ENCODE assay signal across 11 mouse cellular contexts in the genomic region with DNA sequence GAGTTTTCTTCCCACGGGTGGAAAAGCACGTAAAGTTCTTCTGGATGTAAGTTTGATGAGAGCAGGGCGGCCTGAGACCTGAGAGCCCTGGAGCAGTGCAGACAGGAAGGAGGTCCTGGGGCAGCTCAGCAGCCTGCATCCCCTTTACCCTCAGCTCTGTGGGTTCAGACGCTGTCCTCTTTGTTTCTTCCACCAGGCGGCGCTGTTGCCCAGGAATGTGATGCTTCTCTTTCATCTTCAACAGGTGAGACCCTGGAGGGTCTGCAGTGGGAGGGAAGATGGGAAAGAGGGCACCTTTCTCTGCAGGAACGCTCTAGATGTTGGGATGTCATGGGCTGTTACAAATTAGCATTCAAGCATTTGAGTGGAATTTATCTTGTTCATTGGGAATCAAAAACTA. TPM values are rescaled to one million over a fixed set of nuclear protein-coding genes. Genes with fewer than 3 reads are reported as not detected.
A peak's percentile ranks its signal among the peaks of the same experiment; 100 is the strongest.
DNase-seq lines count a peak whose midpoint lies in the region; ATAC-seq and TF ChIP-seq lines count a peak whose summit lies in the region.
"Not testable (repeated sequence)": the region's sequence is repeated elsewhere in the genome, so short reads cannot be mapped to it uniquely, and the experiment has no call there.
"Had no signal": no experiment of that assay in that cellular context is flagged by ENCODE, and none has a peak within 500 bp of the region (broad histone marks: within the 10 kb centered on the region; RNA-seq: fewer than 3 reads in every experiment).

No protein-coding gene starts in this region.

- not testable (repeated sequence) for H3K27me3 ChIP-seq in lung, embryonic 14.5 days (ENCODE audit: insufficient read depth, low read length)

- intact Hi-C loops in heart, postnatal 14 days (cut with DNase I) = not testable (repeated sequence)

- not testable (repeated sequence) for ATAC-seq in lung, embryonic 14.5 days (ENCODE audit: insufficient read depth)

- peak; percentile 61 for TF ChIP-seq CTCF in lung, embryonic 14.5 days (IDR thresholded peaks at IDR 0.05; ENCODE audit: low read depth)

- H3K4me1 ChIP-seq in lung, embryonic 14.5 days (ENCODE audit: insufficient read depth) = not testable (repeated sequence)

- H3K9me3 ChIP-seq in lung, embryonic 14.5 days (ENCODE audit: low read depth, low read length) = not testable (repeated sequence)

- not testable (repeated sequence) for H3K27ac ChIP-seq in lung, embryonic 14.5 days (ENCODE audit: low read depth)

- 7% methylated on average over 7 of the region's 7 CpGs for WGBS in lung, embryonic 14.5 days

- H3K9ac ChIP-seq in lung, embryonic 14.5 days = not testable (repeated sequence)

- not testable (repeated sequence) for H3K4me3 ChIP-seq in lung, embryonic 14.5 days (ENCODE audit: low read depth, low read length)

- H3K36me3 ChIP-seq in lung, embryonic 14.5 days (ENCODE audit: insufficient read depth) = not testable (repeated sequence)

- not testable (repeated sequence) for H3K4me2 ChIP-seq in lung, embryonic 14.5 days

- DNase-seq in B cell, adult 2 months = peak; percentile 79 to 81
- DNase-seq in adrenal gland, adult 18-20 months (ENCODE audit: low spot score in 2 of 2) = peak; percentile 37 to 48
- DNase-seq in embryo, embryonic 9.5 days (ENCODE audit: extremely low spot score) = peak; percentile 34
- peak; percentile 8 to 38 for DNase-seq in heart, postnatal 14 days
- peak; percentile 13 for DNase-seq in kidney, postnatal 14 days
- DNase-seq in lung, embryonic 14.5 days = peak; percentile 60
- DNase-seq in ovary, postnatal 14 days (ENCODE audit: low spot score) = peak; percentile 13
- peak; percentile 48 to 54 for DNase-seq in thymus, adult 18-20 months

RNA-seq across cellular contexts. Expression of gene H2-Q4, which starts 10.4 kb away (rescaled TPM):
- 10 to 100 TPM; 28.3 to 79.1 TPM for total RNA-seq in adrenal gland, adult 18-20 months (2021)
- 1 to 10 TPM; 9.2 to 9.8 TPM for total RNA-seq in heart, postnatal 14 days (2021)
- 5.0 and 6.0 TPM in 2 replicates for polyA plus RNA-seq in lung, embryonic 14.5 days (2014; fragmentation: Nextera tagmentation; extraction: Ambion mirVana)

RNA-seq across cellular contexts. Expression of gene H2-Q6, which starts 34.9 kb away (rescaled TPM):
- 10 to 100 TPM in 1 of 2 experiments, 1 to 10 TPM in 1; 5.0 to 33.9 TPM for total RNA-seq in adrenal gland, adult 18-20 months (2021)
- total RNA-seq in heart, postnatal 14 days (2021) = under 1 TPM; 0.31 to 0.80 TPM
- polyA plus RNA-seq in lung, embryonic 14.5 days (2014; fragmentation: Nextera tagmentation; extraction: Ambion mirVana) = 0.54 and 0.61 TPM in 2 replicates
- polyA plus RNA-seq: C2C12, myocyte had no signal

RNA-seq across cellular contexts. Expression of gene H2-Q2, which starts 47.8 kb away (rescaled TPM):
- 1 to 10 TPM; 2.3 to 5.4 TPM for total RNA-seq in adrenal gland, adult 18-20 months (2021)
- total RNA-seq in heart, postnatal 14 days (2021) = 1 to 10 TPM; 1.1 to 3.7 TPM
- polyA plus RNA-seq in lung, embryonic 14.5 days (2014; fragmentation: Nextera tagmentation; extraction: Ambion mirVana) = 9.5 and 10.8 TPM in 2 replicates
- polyA plus RNA-seq: macrophage had no signal

RNA-seq across cellular contexts. Expression of gene H2-Q7, which starts 49.2 kb away (rescaled TPM):
- 10 to 100 TPM in 1 of 2 experiments, 1 to 10 TPM in 1; 8.0 to 28.6 TPM for total RNA-seq in adrenal gland, adult 18-20 months (2021)
- 1 to 10 TPM; 1.3 to 1.9 TPM for total RNA-seq in heart, postnatal 14 days (2021)
- 6.9 and 7.3 TPM in 2 replicates for polyA plus RNA-seq in lung, embryonic 14.5 days (2014; fragmentation: Nextera tagmentation; extraction: Ambion mirVana)

Comparison
In these comparisons a context has a peak if more than half of its experiments do, and no peak if none do; other contexts are left out.
1. DNase-seq: peak in every context shown above with its lines; median percentile 80 in B cell, adult 2 months; 60 in lung, embryonic 14.5 days; 51 in thymus, adult 18-20 months; 42 in adrenal gland, adult 18-20 months; 34 in embryo, embryonic 9.5 days; 23 in heart, postnatal 14 days; 13 in kidney, postnatal 14 days; 13 in ovary, postnatal 14 days.